Mouse (Mus musculus) hindbrain, embryonic 12.5 days (tissue): Measurements from ENCODE around the gene Gm20388. TPM values are rescaled to one million over a fixed set of nuclear protein-coding genes. Genes with fewer than 3 reads are reported as not detected.

Experiments used
- ATAC-seq: fragments of 200-750 bp; cut with Nextera tagmentation; 2 replicates; pipeline ENCODE4 v1.8.0; 2017; ENCODE audit warnings: moderate TSS enrichment; ENCODE audit not compliant: low FRiP score
- H3K27ac ChIP-seq: fragments of 300-500 bp; sonication (generic); 2 replicates; pipeline ENCODE4 v1.5.1; 2016; ENCODE audit warnings: mild to moderate bottlenecking
- H3K27me3 ChIP-seq: fragments of 300-500 bp; sonication (generic); 2 replicates; pipeline ENCODE4 v1.6.1; 2016; ENCODE audit warnings: mild to moderate bottlenecking
- H3K36me3 ChIP-seq: fragments of 300-500 bp; sonication (generic); 2 replicates; pipeline ENCODE4 v1.6.1; 2016; ENCODE audit warnings: mild to moderate bottlenecking
- H3K4me1 ChIP-seq: fragments of 300-500 bp; sonication (generic); 2 replicates; pipeline ENCODE4 v1.6.1; 2016
- H3K4me2 ChIP-seq: fragments of 300-500 bp; sonication (generic); replicated peaks from 2 replicates; pipeline ENCODE4 v1.6.1; 2016; ENCODE audit warnings: mild to moderate bottlenecking
- H3K4me3 ChIP-seq: fragments of 300-500 bp; sonication (generic); 2 replicates; pipeline ENCODE4 v1.5.1; 2016; ENCODE audit warnings: mild to moderate bottlenecking
- H3K9ac ChIP-seq: fragments of 300-500 bp; sonication (generic); 2 replicates; pipeline ENCODE4 v1.6.1; 2016; ENCODE audit warnings: mild to moderate bottlenecking, moderate library complexity
- H3K9me3 ChIP-seq: fragments of 300-500 bp; sonication (generic); replicated peaks from 2 replicates; pipeline ENCODE4 v1.6.1; 2016; ENCODE audit warnings: mild to moderate bottlenecking
- WGBS: fragments of 180-500 bp; shearing (Covaris S2); methylation state at CpG from one replicate; pipeline ENCODE4 v1.1.7; 2016; 5-methylcytosine and 5-hydroxymethylcytosine counted together
- polyA plus RNA-seq: library from polyadenylated mRNA; unstranded; fragments of >200 nt; fragmentation: Nextera tagmentation; extraction: Ambion mirVana; gene quantifications from 2 replicates; pipeline ENCODE4 v1.2.1, GENCODE M21; 2016

Gene Gm20388
- polyA plus RNA-seq, 1 experiment from 2014 or later, result not detected

DNA sequence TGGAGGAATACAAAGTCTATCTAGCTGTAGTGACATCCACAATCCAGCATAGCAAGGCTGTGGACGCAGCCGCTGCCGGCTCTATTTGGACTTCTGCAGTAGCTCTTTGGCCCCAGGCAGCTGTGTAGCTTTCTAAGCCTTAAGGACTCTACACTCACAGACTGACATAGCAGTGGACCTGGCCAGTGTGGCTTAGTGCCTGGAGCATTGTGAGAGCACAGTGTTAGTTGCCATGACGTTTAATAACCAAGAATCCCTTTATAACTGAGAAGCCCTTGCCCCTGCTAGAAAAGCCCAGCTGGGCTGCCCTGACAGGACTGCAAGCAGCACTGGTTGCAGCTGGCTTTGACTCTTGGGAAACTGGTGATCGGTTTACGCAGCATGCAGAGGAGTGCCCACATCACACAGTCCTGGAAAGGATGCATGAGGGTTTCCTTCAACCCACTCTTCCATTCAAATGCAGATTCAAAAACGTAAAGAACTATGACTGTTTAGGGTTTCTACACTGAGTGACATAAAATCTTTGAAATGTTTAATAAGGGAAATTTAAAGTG lies 214.3 kb downstream of the Gm20388 start:
- H3K36me3 ChIP-seq, result no peaks in the 10 kb centered on the region
- 0 out of 2 replicates have a peak overlapping the region, but pooled peaks have one; percentile 8 for H3K27ac ChIP-seq
- no peak overlapping the region for H3K9ac ChIP-seq
- ATAC-seq, result no peak
- H3K4me3 ChIP-seq, result no peak overlapping the region
- 47% methylated on average over 7 of the region's 7 CpGs for WGBS
- H3K4me1 ChIP-seq, result peaks cover 41% of the 10 kb centered on the region
- H3K4me2 ChIP-seq, result no peak overlapping the region
- H3K27me3 ChIP-seq, result 0 out of 2 replicates have a peak, but pooled peaks cover 4% of the 10 kb centered on the region
- no peaks in the 10 kb centered on the region for H3K9me3 ChIP-seq

DNA sequence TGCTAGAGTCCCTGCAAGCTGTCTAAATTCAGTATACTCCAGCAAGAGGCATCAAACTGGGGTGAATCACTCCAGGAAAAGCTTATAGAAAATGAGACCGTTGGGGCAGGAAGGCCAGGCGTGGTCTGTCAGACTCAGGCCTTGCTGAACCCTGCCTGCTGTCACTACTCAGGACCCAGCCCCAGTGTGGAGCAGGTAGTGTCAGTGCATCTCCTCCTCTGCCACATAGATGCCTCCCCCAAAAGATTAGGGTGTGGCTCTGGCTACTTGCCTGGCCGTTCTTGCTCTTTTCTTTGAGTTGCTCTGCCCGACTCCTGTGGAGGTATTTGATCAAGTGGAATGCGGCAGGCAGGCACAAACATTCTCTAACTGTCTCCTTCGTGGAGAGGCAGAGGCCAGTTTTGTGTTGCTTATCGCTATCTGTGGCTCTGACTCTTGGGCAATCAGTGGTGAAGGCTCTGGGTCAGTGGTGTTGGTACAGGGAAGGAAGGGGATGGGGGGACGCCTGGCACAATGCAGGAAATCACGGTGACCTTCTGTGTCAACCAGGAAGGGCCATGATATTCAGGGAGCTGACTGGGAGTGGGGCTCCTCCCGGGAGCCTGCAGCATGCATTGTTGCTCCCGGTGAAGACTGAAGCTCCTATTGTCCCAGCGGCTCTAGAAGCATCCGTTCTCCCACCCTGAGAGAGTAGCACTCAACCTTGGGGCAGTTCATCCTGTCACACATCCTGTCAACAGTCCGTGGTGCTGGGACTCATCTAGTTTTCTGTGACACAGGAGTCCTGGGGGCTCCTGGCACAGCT lies 215.9 kb downstream of the Gm20388 start:
- Histone ChIP-seq H3K9me3 (no peaks in the 10 kb centered on the region), H3K4me1 (peaks cover 41% of the 10 kb centered on the region), H3K4me3 (no peak overlapping the region), H3K9ac (no peak overlapping the region; the same call in 1 of the 2 replicates), H3K36me3 (no peaks in the 10 kb centered on the region), H3K27ac (peak overlapping the region; percentile 24; the same call in 1 of the 2 replicates), H3K4me2 (no peak overlapping the region), H3K27me3 (0 out of 2 replicates have a peak, but pooled peaks cover 4% of the 10 kb centered on the region)
- 32% methylated on average over 14 of the region's 14 CpGs for WGBS
- ATAC-seq, result no peak

DNA sequence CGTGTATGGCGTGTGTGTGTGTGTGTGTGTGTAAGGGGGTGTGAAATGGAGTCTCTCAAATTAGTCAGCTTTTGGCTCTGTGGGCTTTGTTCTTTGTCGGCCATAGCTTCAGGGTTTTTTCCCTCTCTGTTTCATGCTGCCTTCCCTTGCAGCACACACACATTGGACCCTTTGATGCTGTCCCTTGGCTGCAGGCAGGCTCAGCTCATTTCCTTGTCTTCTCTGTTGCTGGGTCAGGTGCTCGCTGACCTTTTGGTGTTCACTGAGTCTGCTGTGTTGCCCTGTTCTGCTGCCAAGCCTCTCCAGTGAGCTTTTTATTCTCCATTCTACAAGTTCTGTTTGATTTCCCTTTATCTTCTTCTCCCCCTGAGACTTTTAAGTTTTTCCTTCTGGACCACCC lies 218.9 kb downstream of the Gm20388 start:
- H3K4me2 ChIP-seq, result no peak overlapping the region
- H3K27me3 ChIP-seq, result 0 out of 2 replicates have a peak, but pooled peaks cover 4% of the 10 kb centered on the region
- WGBS, result 58% methylated on average over 4 of the region's 4 CpGs
- peaks cover 33% of the 10 kb centered on the region for H3K4me1 ChIP-seq
- no peak overlapping the region for H3K27ac ChIP-seq
- H3K4me3 ChIP-seq, result no peak overlapping the region
- H3K9me3 ChIP-seq, result no peaks in the 10 kb centered on the region
- H3K36me3 ChIP-seq, result no peaks in the 10 kb centered on the region
- H3K9ac ChIP-seq, result no peak overlapping the region
- ATAC-seq, result no peak

DNA sequence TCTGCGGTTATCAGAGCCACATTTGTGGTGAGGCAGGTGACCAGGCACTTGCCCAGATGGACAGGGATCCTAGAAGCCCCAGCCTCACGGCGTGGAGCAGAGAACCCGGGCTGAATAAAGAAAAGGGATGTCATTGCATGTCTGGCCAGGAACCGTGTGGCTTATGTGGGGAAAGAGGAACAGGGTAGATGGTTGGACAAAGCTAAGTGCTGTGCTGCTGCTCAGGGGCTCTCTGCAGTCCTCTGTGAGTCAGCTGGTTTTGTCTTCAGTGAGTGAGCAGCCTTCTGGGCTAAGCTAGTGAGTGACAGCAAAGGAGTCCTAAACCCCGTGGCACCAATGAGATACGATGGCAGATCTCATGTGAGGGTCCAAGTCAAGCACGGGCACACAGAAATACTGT lies 220.5 kb downstream of the Gm20388 start:
- no peak overlapping the region for H3K9ac ChIP-seq
- H3K9me3 ChIP-seq, result no peaks in the 10 kb centered on the region
- H3K4me2 ChIP-seq, result no peak overlapping the region
- no peak overlapping the region for H3K27ac ChIP-seq
- 89% methylated on average over 8 of the region's 8 CpGs for WGBS
- no peak for ATAC-seq
- H3K36me3 ChIP-seq, result no peaks in the 10 kb centered on the region
- no peak overlapping the region for H3K4me3 ChIP-seq
- H3K4me1 ChIP-seq, result peaks cover 21% of the 10 kb centered on the region
- H3K27me3 ChIP-seq, result 0 out of 2 replicates have a peak, but pooled peaks cover 4% of the 10 kb centered on the region

DNA sequence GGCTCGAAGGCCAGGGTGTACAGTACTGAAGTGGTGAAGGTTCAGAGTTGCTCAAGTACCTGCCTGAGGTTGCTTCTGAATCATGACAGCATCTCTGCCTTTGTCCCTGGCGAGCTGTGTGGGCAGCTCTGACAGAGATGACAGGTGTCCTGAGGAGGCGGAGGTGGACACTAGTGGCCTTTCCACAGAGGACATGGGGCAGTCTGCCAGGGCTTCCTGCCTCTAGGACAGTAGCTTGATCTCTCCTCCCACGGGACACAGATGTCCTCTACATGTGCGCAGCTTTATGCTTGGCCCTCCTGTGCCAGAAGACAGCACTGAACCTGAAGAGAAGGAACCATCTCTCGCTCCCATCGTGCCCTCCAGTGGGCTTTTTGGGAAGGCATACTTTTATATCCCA lies 222.5 kb downstream of the Gm20388 start:
- H3K4me2 ChIP-seq, result no peak overlapping the region
- H3K4me3 ChIP-seq, result no peak overlapping the region
- H3K27me3 ChIP-seq, result 0 out of 2 replicates have a peak, but pooled peaks cover 4% of the 10 kb centered on the region
- ATAC-seq, result no peak
- peaks cover 6% of the 10 kb centered on the region for H3K4me1 ChIP-seq
- no peak overlapping the region for H3K27ac ChIP-seq
- no peaks in the 10 kb centered on the region for H3K36me3 ChIP-seq
- no peak overlapping the region for H3K9ac ChIP-seq
- 88% methylated on average over 7 of the region's 7 CpGs for WGBS
- H3K9me3 ChIP-seq, result no peaks in the 10 kb centered on the region

DNA sequence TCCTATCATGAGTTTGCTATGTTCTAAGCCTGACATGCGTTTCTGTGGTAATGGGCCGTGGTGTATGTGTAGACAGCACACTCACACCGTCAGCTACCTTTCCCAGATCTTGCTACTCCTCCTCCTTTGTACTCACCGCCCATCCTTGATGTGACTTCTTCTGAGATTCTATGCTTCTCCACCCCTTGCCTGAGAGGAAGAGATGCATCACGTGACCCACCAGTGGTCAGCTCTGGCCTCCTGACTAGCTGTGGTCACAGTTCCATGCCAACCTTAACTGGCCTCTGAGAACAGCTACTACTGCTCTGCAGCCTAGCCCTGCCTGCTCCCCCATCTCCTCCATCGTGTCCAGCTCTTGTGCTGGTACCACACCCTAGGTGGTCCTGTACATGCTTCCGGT lies 225.0 kb downstream of the Gm20388 start:
- Histone ChIP-seq H3K4me3 (no peak overlapping the region), H3K27ac (no peak overlapping the region), H3K4me1 (no peaks in the 10 kb centered on the region), H3K27me3 (no peaks in the 10 kb centered on the region), H3K4me2 (no peak overlapping the region), H3K36me3 (no peaks in the 10 kb centered on the region), H3K9ac (no peak overlapping the region), H3K9me3 (no peaks in the 10 kb centered on the region)
- no peak for ATAC-seq
- 87% methylated on average over 7 of the region's 7 CpGs for WGBS

DNA sequence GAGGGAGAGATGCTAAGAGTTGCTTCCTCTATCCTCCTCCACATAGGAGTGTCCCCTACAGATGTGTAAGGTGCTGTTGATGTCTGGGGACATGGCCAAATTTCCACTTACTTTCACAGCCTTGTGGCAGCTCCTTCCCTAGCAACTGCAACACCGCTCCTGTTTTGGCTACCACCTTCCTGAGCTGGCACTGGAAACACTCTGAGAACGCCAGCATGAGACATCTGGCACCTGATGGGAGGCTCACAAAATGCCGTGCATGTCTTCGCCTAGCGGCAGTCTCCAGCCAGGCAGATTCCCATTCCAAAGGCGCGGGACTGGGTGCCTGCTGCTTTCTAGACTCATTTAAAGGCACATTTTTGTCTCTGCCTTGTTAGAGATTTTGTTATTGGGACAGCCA lies 226.0 kb downstream of the Gm20388 start:
- no peaks in the 10 kb centered on the region for H3K27me3 ChIP-seq
- H3K9ac ChIP-seq, result no peak overlapping the region
- no peaks in the 10 kb centered on the region for H3K4me1 ChIP-seq
- no peaks in the 10 kb centered on the region for H3K36me3 ChIP-seq
- no peak overlapping the region for H3K4me3 ChIP-seq
- no peaks in the 10 kb centered on the region for H3K9me3 ChIP-seq
- no peak overlapping the region for H3K4me2 ChIP-seq
- 58% methylated on average over 7 of the region's 7 CpGs for WGBS
- ATAC-seq, result no peak
- H3K27ac ChIP-seq, result no peak overlapping the region

DNA sequence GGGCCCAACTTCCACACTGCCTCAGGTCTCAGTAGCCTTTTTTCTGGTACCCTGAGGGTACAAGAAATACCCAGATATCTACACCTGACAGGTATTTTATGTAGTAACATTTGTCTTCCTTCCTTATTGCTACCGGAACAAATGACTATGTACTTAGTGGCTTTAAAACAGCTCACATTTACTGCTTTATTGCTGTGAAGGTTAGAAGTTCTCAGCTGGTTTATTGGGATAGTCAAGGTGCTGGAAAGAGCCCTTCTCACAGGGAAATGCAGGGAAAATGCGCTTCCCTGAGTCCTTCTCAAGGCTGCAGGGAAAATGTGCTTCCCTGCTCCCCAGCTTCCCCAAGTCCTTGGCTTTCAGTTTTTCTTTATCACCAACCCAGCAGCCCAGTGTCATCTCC lies 228.3 kb downstream of the Gm20388 start:
- peaks cover 4% of the 10 kb centered on the region for H3K4me1 ChIP-seq
- H3K9me3 ChIP-seq, result no peaks in the 10 kb centered on the region
- H3K4me2 ChIP-seq, result no peak overlapping the region
- H3K27ac ChIP-seq, result no peak overlapping the region
- WGBS, result 92% methylated on average over 2 of the region's 2 CpGs
- no peak overlapping the region for H3K4me3 ChIP-seq
- H3K9ac ChIP-seq, result no peak overlapping the region
- H3K27me3 ChIP-seq, result no peaks in the 10 kb centered on the region
- no peak for ATAC-seq
- H3K36me3 ChIP-seq, result no peaks in the 10 kb centered on the region

DNA sequence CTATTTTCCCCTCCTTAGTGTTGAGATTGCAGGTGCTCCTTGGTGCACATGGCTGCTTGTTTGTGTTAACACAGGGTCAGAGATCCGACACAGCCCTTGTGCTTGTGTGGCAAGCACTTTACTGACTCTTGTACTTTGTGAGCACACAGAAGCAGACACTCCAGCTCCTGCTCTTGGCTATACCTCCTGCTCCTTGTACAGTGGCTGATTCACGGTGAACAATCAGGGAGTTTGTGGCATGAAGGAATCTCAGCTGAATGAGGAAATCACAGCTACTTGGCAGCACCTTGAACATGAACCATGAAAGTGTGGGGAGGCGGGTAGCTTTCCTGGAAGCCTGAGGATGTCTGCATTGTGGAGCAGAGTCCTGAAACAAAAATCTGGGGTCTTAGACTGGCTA lies 230.1 kb downstream of the Gm20388 start:
- no peak overlapping the region for H3K9ac ChIP-seq
- ATAC-seq, result no peak
- H3K27me3 ChIP-seq, result no peaks in the 10 kb centered on the region
- 0 out of 2 replicates have a peak, but pooled peaks cover 2% of the 10 kb centered on the region for H3K36me3 ChIP-seq
- H3K27ac ChIP-seq, result no peak overlapping the region
- H3K4me2 ChIP-seq, result no peak overlapping the region
- no peaks in the 10 kb centered on the region for H3K9me3 ChIP-seq
- peaks cover 15% of the 10 kb centered on the region for H3K4me1 ChIP-seq
- no peak overlapping the region for H3K4me3 ChIP-seq
- 72% methylated on average over 3 of the region's 3 CpGs for WGBS

DNA sequence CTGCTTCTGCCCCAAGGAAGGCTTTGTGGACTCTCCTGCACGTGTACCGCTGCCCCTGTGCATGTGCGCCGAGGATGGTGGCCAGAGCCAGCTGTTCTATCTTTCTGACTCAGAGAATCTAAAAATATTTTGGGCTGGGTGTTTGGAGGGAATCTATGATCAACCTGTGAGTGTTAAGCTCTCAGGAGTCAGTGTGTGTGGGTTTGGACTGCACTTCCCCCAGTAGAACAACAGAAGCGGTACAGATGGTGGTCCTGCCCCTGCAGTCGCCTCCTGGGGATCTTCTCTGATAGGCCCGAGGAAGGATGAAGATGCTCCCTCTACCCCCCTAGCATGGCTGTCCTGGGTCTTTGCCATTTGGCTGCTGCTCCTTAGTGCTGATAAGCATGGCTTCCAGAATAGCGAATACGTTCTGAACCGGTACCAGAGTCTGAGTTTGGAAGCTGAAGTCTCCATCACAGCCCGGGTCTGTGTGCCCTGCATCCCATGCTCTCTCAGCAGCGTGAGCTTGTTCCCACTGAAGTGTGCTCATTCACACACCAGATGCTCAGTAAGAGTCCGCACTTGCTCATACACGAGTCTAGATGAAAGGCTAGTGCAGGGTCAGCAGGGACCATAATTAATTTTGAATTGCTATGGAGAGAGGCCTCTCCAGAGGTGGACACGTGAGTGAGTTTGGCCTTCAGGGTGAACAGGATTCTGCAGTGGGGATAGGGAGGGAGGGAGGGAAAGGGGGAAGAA lies 233.4 kb downstream of the Gm20388 start:
- H3K36me3 ChIP-seq, result 0 out of 2 replicates have a peak, but pooled peaks cover 9% of the 10 kb centered on the region
- no peak for ATAC-seq
- H3K4me1 ChIP-seq, result peaks cover 15% of the 10 kb centered on the region
- peak overlapping the region; percentile 79 for H3K27ac ChIP-seq
- no peaks in the 10 kb centered on the region for H3K27me3 ChIP-seq
- no peak overlapping the region for H3K4me2 ChIP-seq
- 0 out of 2 replicates have a peak overlapping the region, but pooled peaks have one; percentile 9 for H3K9ac ChIP-seq
- whole genome bisulfite sequencing, result 55% methylated on average over 15 of the region's 15 CpGs
- no peaks in the 10 kb centered on the region for H3K9me3 ChIP-seq
- H3K4me3 ChIP-seq, result no peak overlapping the region

DNA sequence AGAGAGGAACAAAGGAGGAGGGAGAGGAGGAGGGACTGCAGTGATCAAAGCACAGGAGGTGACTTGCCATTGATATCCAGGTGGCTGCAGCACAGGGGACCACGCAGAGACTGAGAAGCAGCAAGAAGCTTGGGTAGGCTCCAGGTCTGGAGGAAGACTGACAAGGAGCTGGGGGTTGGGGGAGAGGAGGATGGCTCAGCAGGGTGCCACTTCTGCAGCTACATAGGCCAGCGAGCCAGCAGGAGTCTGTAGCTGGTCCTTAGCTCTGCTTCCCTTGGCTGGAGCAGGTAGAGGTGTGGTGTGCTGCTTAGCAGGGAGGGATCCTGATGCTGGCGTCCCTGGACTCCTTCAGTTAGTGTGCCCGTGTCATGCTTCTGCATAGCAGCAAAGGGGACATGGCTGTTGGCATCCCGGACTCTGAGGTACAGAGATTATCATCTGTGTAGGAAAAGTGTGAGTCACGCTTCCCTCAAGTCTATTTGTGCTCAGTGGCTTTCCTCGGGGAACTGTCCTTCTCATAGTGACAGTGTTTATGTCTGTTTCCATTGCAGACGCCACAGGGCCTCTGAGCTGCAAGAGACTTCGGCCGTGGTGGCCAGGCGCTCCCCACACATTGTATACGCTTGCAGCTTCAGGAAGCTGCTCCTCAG lies 234.1 kb downstream of the Gm20388 start:
- H3K4me1 ChIP-seq, result peaks cover 15% of the 10 kb centered on the region
- 0 out of 2 replicates have a peak overlapping the region, but pooled peaks have one; percentile 9 for H3K9ac ChIP-seq
- 0 out of 2 replicates have a peak, but pooled peaks cover 9% of the 10 kb centered on the region for H3K36me3 ChIP-seq
- H3K4me2 ChIP-seq, result no peak overlapping the region
- no peak overlapping the region for H3K4me3 ChIP-seq
- peak overlapping the region; percentile 79 for H3K27ac ChIP-seq
- peak; percentile 32; the same call in 1 of the 2 replicates for ATAC-seq
- H3K27me3 ChIP-seq, result no peaks in the 10 kb centered on the region
- WGBS, result 54% methylated on average over 12 of the region's 12 CpGs
- H3K9me3 ChIP-seq, result no peaks in the 10 kb centered on the region

DNA sequence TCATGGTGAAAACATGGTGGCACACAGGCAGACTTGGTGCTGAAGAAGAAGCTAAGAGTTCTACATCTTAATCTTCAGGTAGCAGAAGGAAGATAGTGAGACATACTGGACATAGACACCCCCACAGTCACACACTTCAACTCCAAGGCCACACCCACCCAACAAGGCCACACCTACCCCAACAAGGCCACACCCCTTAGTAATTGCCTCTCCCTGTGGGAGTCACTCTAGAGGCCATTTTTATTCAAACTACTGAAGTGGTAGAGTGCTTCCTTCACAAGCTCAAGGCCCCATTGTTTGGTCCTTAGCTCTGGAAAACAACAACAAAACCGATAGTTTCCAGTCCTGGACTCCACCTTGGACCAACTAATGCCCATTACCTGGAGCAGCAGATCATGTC lies 235.4 kb downstream of the Gm20388 start:
- no peak overlapping the region for H3K4me2 ChIP-seq
- peaks cover 15% of the 10 kb centered on the region for H3K4me1 ChIP-seq
- WGBS, result 61% methylated on average over 1 of the region's 1 CpGs
- 0 out of 2 replicates have a peak, but pooled peaks cover 9% of the 10 kb centered on the region for H3K36me3 ChIP-seq
- no peaks in the 10 kb centered on the region for H3K27me3 ChIP-seq
- no peaks in the 10 kb centered on the region for H3K9me3 ChIP-seq
- H3K9ac ChIP-seq, result no peak overlapping the region
- H3K4me3 ChIP-seq, result no peak overlapping the region
- H3K27ac ChIP-seq, result no peak overlapping the region
- no peak for ATAC-seq
